Mouse (Mus musculus) mesoderm, embryonic 11.5 days (tissue): ENCODE data around the gene Stk38l.
"Not testable (repeated sequence)": the region's sequence is repeated elsewhere in the genome, so short reads cannot be mapped to it uniquely, and the experiment has no call there.

ENCODE experiments used
- DNase-seq: peaks from one replicate; pipeline ENCODE4 v3.0.0-alpha.2; 2012; ENCODE audit warnings: low read depth, low spot score

The Stk38l gene

GRCm38 (mm10) chr6:146770005-146770745 is 45.4 kb downstream of the Stk38l start:
- DNase-seq, result no peak

GRCm38 (mm10) chr6:146770808-146771207 is 46.0 kb downstream of the Stk38l start:
- no peak for DNase-seq

- not testable (repeated sequence) for DNase-seq
These were observed 51.1 kb downstream of the Stk38l start for GRCm38 (mm10) chr6:146775864-146776263.

- no peak for DNase-seq
These were observed 52.0 kb downstream of the Stk38l start for GRCm38 (mm10) chr6:146776610-146777389.

GRCm38 (mm10) chr6:146778055-146778454 is 53.3 kb downstream of the Stk38l start:
- no peak for DNase-seq

- DNase-seq, result no peak
These were observed 56.8 kb downstream of the Stk38l start for GRCm38 (mm10) chr6:146781566-146781965.

- DNase-seq, result no peak
These were observed 68.7 kb downstream of the Stk38l start for GRCm38 (mm10) chr6:146793527-146793926.

GRCm38 (mm10) chr6:146795166-146795923 is 70.5 kb downstream of the Stk38l start:
- peak; percentile 44 for DNase-seq

GRCm38 (mm10) chr6:146795924-146796545 is 71.2 kb downstream of the Stk38l start, which contains the start of gene Arntl2:
TSS of gene Arntl2 (plus strand) at chr6:146796055.
- no peak for DNase-seq

GRCm38 (mm10) chr6:146797446-146797845 is 72.7 kb downstream of the Stk38l start:
- no peak for DNase-seq

GRCm38 (mm10) chr6:146809991-146810390 is 85.2 kb downstream of the Stk38l start:
- DNase-seq, result no peak

- DNase-seq, result no peak
These were observed 88.2 kb downstream of the Stk38l start for GRCm38 (mm10) chr6:146813007-146813406.

- no peak for DNase-seq
These were observed 95.6 kb downstream of the Stk38l start for GRCm38 (mm10) chr6:146820177-146820965.

- DNase-seq, result no peak
These were observed 97.2 kb downstream of the Stk38l start for GRCm38 (mm10) chr6:146821958-146822357.

- peak; percentile 74 for DNase-seq
These were observed 100.1 kb downstream of the Stk38l start for GRCm38 (mm10) chr6:146824727-146825486.

GRCm38 (mm10) chr6:146825487-146825773 is 100.6 kb downstream of the Stk38l start:
- DNase-seq, result no peak
